Mouse (Mus musculus): Measurements from ENCODE around the gene Phf23. TPM values are rescaled to one million over a fixed set of nuclear protein-coding genes. Genes with fewer than 3 reads are reported as not detected.

The Phf23 gene
- polyA plus RNA-seq, 1 experiment from 2014 or later: 49.4 TPM

GRCm38 (mm10) chr11:70001159-70001558, 5.6 kb downstream of the Phf23 start:
- H3K4me2 ChIP-seq (ENCODE audit: low read length): peak overlapping the region; percentile 85
- WGBS: 11% methylated on average over 8 of the region's 8 CpGs
- H3K4me3 ChIP-seq (ENCODE audit: low read depth, low read length): peak overlapping the region; percentile 66
- H3K4me1 ChIP-seq (ENCODE audit: control insufficient read depth, insufficient read depth, low read length): peaks cover 29% of the 10 kb centered on the region
- H3K36me3 ChIP-seq (ENCODE audit: control insufficient read depth, insufficient read depth, low read length): peaks cover 45% of the 10 kb centered on the region
- DNase-seq (ENCODE audit: low spot score): no peak
- peak overlapping the region; percentile 94; the same call in 1 of the 2 replicates for H3K27ac ChIP-seq (ENCODE audit: low read depth, low read length)
- ATAC-seq: no peak
- no peaks in the 10 kb centered on the region for H3K27me3 ChIP-seq (replicated peaks; ENCODE audit: control insufficient read depth, insufficient read depth, low read length)
- no peaks in the 10 kb centered on the region for H3K9me3 ChIP-seq (replicated peaks; ENCODE audit: control insufficient read depth, low read length)
- peak overlapping the region; percentile 82 for H3K9ac ChIP-seq (ENCODE audit: low read length)

GRCm38 (mm10) chr11:70001865-70002264, 6.3 kb downstream of the Phf23 start:
- Histone ChIP-seq H3K4me3 (ENCODE audit: low read depth, low read length) (peak overlapping the region; percentile 66), H3K9ac (ENCODE audit: low read length) (peak overlapping the region; percentile 82), H3K9me3 (replicated peaks; ENCODE audit: control insufficient read depth, low read length) (no peaks in the 10 kb centered on the region), H3K4me2 (ENCODE audit: low read length) (peak overlapping the region; percentile 85), H3K36me3 (ENCODE audit: control insufficient read depth, insufficient read depth, low read length) (peaks cover 52% of the 10 kb centered on the region), H3K27ac (ENCODE audit: low read depth, low read length) (no peak overlapping the region), H3K4me1 (ENCODE audit: control insufficient read depth, insufficient read depth, low read length) (peaks cover 29% of the 10 kb centered on the region), H3K27me3 (replicated peaks; ENCODE audit: control insufficient read depth, insufficient read depth, low read length) (no peaks in the 10 kb centered on the region)
- ATAC-seq: no peak
- DNase-seq (ENCODE audit: low spot score): peak; percentile 66

- ATAC-seq (no peak), DNase-seq (ENCODE audit: low spot score) (no peak)
- Histone ChIP-seq H3K36me3 (ENCODE audit: control insufficient read depth, insufficient read depth, low read length) (peaks cover 58% of the 10 kb centered on the region), H3K27me3 (replicated peaks; ENCODE audit: control insufficient read depth, insufficient read depth, low read length) (no peaks in the 10 kb centered on the region), H3K4me2 (ENCODE audit: low read length) (peak overlapping the region; percentile 85), H3K9me3 (replicated peaks; ENCODE audit: control insufficient read depth, low read length) (no peaks in the 10 kb centered on the region), H3K4me3 (ENCODE audit: low read depth, low read length) (0 out of 2 replicates have a peak overlapping the region, but pooled peaks have one; percentile 66), H3K9ac (ENCODE audit: low read length) (no peak overlapping the region), H3K27ac (ENCODE audit: low read depth, low read length) (no peak overlapping the region), H3K4me1 (ENCODE audit: control insufficient read depth, insufficient read depth, low read length) (peaks cover 28% of the 10 kb centered on the region)
- 91% methylated on average over 2 of the region's 2 CpGs for whole genome bisulfite sequencing
Measured at GRCm38 (mm10) chr11:70002471-70002870, 6.9 kb downstream of the Phf23 start.

- DNase-seq (ENCODE audit: low spot score): no peak
- no peak overlapping the region for H3K27ac ChIP-seq (ENCODE audit: low read depth, low read length)
- no peak overlapping the region for H3K9ac ChIP-seq (ENCODE audit: low read length)
- no peaks in the 10 kb centered on the region for H3K9me3 ChIP-seq (replicated peaks; ENCODE audit: control insufficient read depth, low read length)
- ATAC-seq: no peak
- H3K4me2 ChIP-seq (ENCODE audit: low read length): no peak overlapping the region
- 53% methylated on average over 5 of the region's 5 CpGs for WGBS
- peaks cover 64% of the 10 kb centered on the region for H3K36me3 ChIP-seq (ENCODE audit: control insufficient read depth, insufficient read depth, low read length)
- H3K27me3 ChIP-seq (replicated peaks; ENCODE audit: control insufficient read depth, insufficient read depth, low read length): no peaks in the 10 kb centered on the region
- peaks cover 22% of the 10 kb centered on the region for H3K4me1 ChIP-seq (ENCODE audit: control insufficient read depth, insufficient read depth, low read length)
- no peak overlapping the region for H3K4me3 ChIP-seq (ENCODE audit: low read depth, low read length)
Measured at GRCm38 (mm10) chr11:70005521-70005920, 9.9 kb downstream of the Phf23 start.

GRCm38 (mm10) chr11:70010033-70010432, 14.5 kb downstream of the Phf23 start:
- Histone ChIP-seq H3K9me3 (replicated peaks; ENCODE audit: control insufficient read depth, low read length) (no peaks in the 10 kb centered on the region), H3K4me2 (ENCODE audit: low read length) (no peak overlapping the region), H3K4me1 (ENCODE audit: control insufficient read depth, insufficient read depth, low read length) (peaks cover 3% of the 10 kb centered on the region; the same call in 1 of the 2 replicates), H3K36me3 (ENCODE audit: control insufficient read depth, insufficient read depth, low read length) (peaks cover 90% of the 10 kb centered on the region), H3K9ac (ENCODE audit: low read length) (no peak overlapping the region), H3K27ac (ENCODE audit: low read depth, low read length) (no peak overlapping the region), H3K4me3 (ENCODE audit: low read depth, low read length) (no peak overlapping the region), H3K27me3 (replicated peaks; ENCODE audit: control insufficient read depth, insufficient read depth, low read length) (no peaks in the 10 kb centered on the region)
- 92% methylated on average over 6 of the region's 6 CpGs for WGBS
- DNase-seq (ENCODE audit: low spot score) (no peak), ATAC-seq (no peak)

GRCm38 (mm10) chr11:70010548-70010947, 15.0 kb downstream of the Phf23 start:
- Histone ChIP-seq H3K27me3 (replicated peaks; ENCODE audit: control insufficient read depth, insufficient read depth, low read length) (no peaks in the 10 kb centered on the region), H3K4me2 (ENCODE audit: low read length) (no peak overlapping the region), H3K4me1 (ENCODE audit: control insufficient read depth, insufficient read depth, low read length) (peaks cover 3% of the 10 kb centered on the region; the same call in 1 of the 2 replicates), H3K9ac (ENCODE audit: low read length) (no peak overlapping the region), H3K4me3 (ENCODE audit: low read depth, low read length) (no peak overlapping the region), H3K9me3 (replicated peaks; ENCODE audit: control insufficient read depth, low read length) (no peaks in the 10 kb centered on the region), H3K36me3 (ENCODE audit: control insufficient read depth, insufficient read depth, low read length) (peaks cover 85% of the 10 kb centered on the region), H3K27ac (ENCODE audit: low read depth, low read length) (no peak overlapping the region)
- DNase-seq (ENCODE audit: low spot score) (no peak), ATAC-seq (no peak)
- WGBS: 90% methylated on average over 12 of the region's 12 CpGs

GRCm38 (mm10) chr11:70010961-70011360, 15.4 kb downstream of the Phf23 start:
- Histone ChIP-seq H3K9me3 (replicated peaks; ENCODE audit: control insufficient read depth, low read length) (no peaks in the 10 kb centered on the region), H3K4me1 (ENCODE audit: control insufficient read depth, insufficient read depth, low read length) (peaks cover 3% of the 10 kb centered on the region; the same call in 1 of the 2 replicates), H3K27me3 (replicated peaks; ENCODE audit: control insufficient read depth, insufficient read depth, low read length) (no peaks in the 10 kb centered on the region), H3K36me3 (ENCODE audit: control insufficient read depth, insufficient read depth, low read length) (peaks cover 81% of the 10 kb centered on the region), H3K4me3 (ENCODE audit: low read depth, low read length) (no peak overlapping the region), H3K4me2 (ENCODE audit: low read length) (no peak overlapping the region), H3K27ac (ENCODE audit: low read depth, low read length) (no peak overlapping the region), H3K9ac (ENCODE audit: low read length) (no peak overlapping the region)
- ATAC-seq: no peak
- WGBS: 90% methylated on average over 10 of the region's 10 CpGs
- DNase-seq (ENCODE audit: low spot score): no peak

GRCm38 (mm10) chr11:70012931-70013330, 17.4 kb downstream of the Phf23 start:
- Histone ChIP-seq H3K27me3 (replicated peaks; ENCODE audit: control insufficient read depth, insufficient read depth, low read length) (no peaks in the 10 kb centered on the region), H3K4me1 (ENCODE audit: control insufficient read depth, insufficient read depth, low read length) (peaks cover 10% of the 10 kb centered on the region), H3K27ac (ENCODE audit: low read depth, low read length) (no peak overlapping the region), H3K4me2 (ENCODE audit: low read length) (no peak overlapping the region), H3K4me3 (ENCODE audit: low read depth, low read length) (no peak overlapping the region), H3K36me3 (ENCODE audit: control insufficient read depth, insufficient read depth, low read length) (peaks cover 62% of the 10 kb centered on the region), H3K9me3 (replicated peaks; ENCODE audit: control insufficient read depth, low read length) (no peaks in the 10 kb centered on the region), H3K9ac (ENCODE audit: low read length) (no peak overlapping the region)
- DNase-seq (ENCODE audit: low spot score) (no peak), ATAC-seq (no peak)
- 86% methylated on average over 9 of the region's 9 CpGs for WGBS

- H3K27me3 ChIP-seq (replicated peaks; ENCODE audit: control insufficient read depth, insufficient read depth, low read length): no peaks in the 10 kb centered on the region
- H3K9ac ChIP-seq (ENCODE audit: low read length): no peak overlapping the region
- no peaks in the 10 kb centered on the region for H3K9me3 ChIP-seq (replicated peaks; ENCODE audit: control insufficient read depth, low read length)
- H3K4me3 ChIP-seq (ENCODE audit: low read depth, low read length): no peak overlapping the region
- H3K4me1 ChIP-seq (ENCODE audit: control insufficient read depth, insufficient read depth, low read length): peaks cover 11% of the 10 kb centered on the region
- H3K4me2 ChIP-seq (ENCODE audit: low read length): no peak overlapping the region
- DNase-seq (ENCODE audit: low spot score) (no peak), ATAC-seq (no peak)
- H3K36me3 ChIP-seq (ENCODE audit: control insufficient read depth, insufficient read depth, low read length): peaks cover 57% of the 10 kb centered on the region
- WGBS: 80% methylated on average over 3 of the region's 3 CpGs
- H3K27ac ChIP-seq (ENCODE audit: low read depth, low read length): no peak overlapping the region
Measured at GRCm38 (mm10) chr11:70013408-70013807, 17.8 kb downstream of the Phf23 start.

Data from forebrain, embryonic 14.5 days (tissue).